In the genomic region with DNA sequence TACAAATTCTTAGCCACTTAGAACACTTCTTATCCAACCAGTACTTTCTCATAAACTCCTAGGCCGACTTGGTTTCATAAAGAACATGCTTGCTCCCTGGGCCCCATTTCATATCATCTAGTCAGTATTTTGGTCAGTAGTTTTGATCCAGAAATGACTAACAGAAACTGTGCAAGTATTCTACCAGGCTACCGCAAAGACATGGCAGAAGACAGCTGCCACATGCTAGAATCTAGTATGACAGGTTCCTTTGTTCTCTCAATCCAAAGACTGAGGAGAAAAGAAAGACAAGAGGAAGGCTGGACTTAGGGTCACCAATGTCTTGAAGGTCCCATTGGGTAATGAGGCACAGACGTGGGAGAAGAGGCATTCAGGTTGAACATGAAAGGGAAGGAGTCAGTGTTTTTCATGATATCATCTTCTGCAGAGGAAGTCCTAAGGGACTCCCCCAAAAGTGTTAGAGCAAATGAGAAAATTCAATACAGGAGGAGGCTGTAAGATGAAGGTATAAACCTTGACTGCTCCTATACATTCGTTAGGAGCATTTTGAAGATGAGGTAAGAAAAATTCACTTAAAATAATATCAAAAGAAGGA, we compare ENCODE assay signal across 15 mouse cellular contexts.
"Had no signal": no experiment of that assay in that cellular context is flagged by ENCODE, and none has a peak within 500 bp of the region (broad histone marks: within the 10 kb centered on the region; RNA-seq: fewer than 3 reads in every experiment).

No protein-coding gene starts in this region.

- H3K27me3 ChIP-seq: midbrain, embryonic 13.5 days; midbrain, embryonic 15.5 days; neural tube, embryonic 12.5 days; stomach, embryonic 15.5 days had no signal

- DNase-seq: liver, postnatal 0 days; lung, embryonic 14.5 days; lung, postnatal 10 days; lung, postnatal 4 days; right cerebral cortex, postnatal 14 days; thymus, adult 2 months; thymus, postnatal 25 days; thymus, postnatal 4 days had no signal

- H3K36me3 ChIP-seq: midbrain, embryonic 10.5 days; midbrain, embryonic 13.5 days; midbrain, embryonic 15.5 days; neural tube, embryonic 12.5 days; stomach, embryonic 15.5 days had no signal

- H3K4me3 ChIP-seq: midbrain, embryonic 10.5 days; midbrain, embryonic 13.5 days; midbrain, embryonic 15.5 days; myocyte; neural tube, embryonic 12.5 days; stomach, embryonic 15.5 days had no signal

- H3K4me2 ChIP-seq: lung, embryonic 14.5 days; midbrain, embryonic 13.5 days; midbrain, embryonic 15.5 days; neural tube, embryonic 12.5 days; stomach, embryonic 15.5 days had no signal

- H3K9me3 ChIP-seq: midbrain, embryonic 10.5 days; midbrain, embryonic 13.5 days; midbrain, embryonic 15.5 days; neural tube, embryonic 12.5 days; stomach, embryonic 15.5 days had no signal

- H3K27ac ChIP-seq: midbrain, embryonic 10.5 days; midbrain, embryonic 13.5 days; midbrain, embryonic 15.5 days; neural tube, embryonic 12.5 days; stomach, embryonic 15.5 days; stomach, postnatal 0 days had no signal

- H3K9ac ChIP-seq: liver, postnatal 0 days; lung, embryonic 14.5 days; midbrain, embryonic 13.5 days; midbrain, embryonic 15.5 days; neural tube, embryonic 12.5 days; stomach, embryonic 15.5 days had no signal

- H3K4me1 ChIP-seq: stomach, embryonic 15.5 days had no signal

- ATAC-seq: liver, postnatal 0 days; midbrain, embryonic 13.5 days; midbrain, embryonic 15.5 days had no signal
